Mouse (Mus musculus) layer of hippocampus, adult 2 months (tissue): ENCODE data around the gene Adk. TPM values are rescaled to one million over a fixed set of nuclear protein-coding genes. Genes with fewer than 3 reads are reported as not detected.

Experiments used
- DNase-seq, 2 experiments: peaks; one replicate each; pipeline ENCODE4 v3.0.0; 2022; ENCODE audit warnings: low spot score in 2 of 2
- H3K27ac ChIP-seq: fragments of 200-600 bp; 2 replicates; pipeline ENCODE4 v1.8.1; 2022
- H3K4me3 ChIP-seq: fragments of 200-600 bp; 2 replicates; pipeline ENCODE4 v1.8.1; 2022; ENCODE audit warnings: mild to moderate bottlenecking
- CTCF ChIP-seq: fragments of 200-600 bp; conservative IDR thresholded peaks from 2 replicates; pipeline ENCODE4 v1.8.1; 2022; ENCODE audit warnings: antibody characterized with exemption, mild to moderate bottlenecking, moderate library complexity
- long read RNA-seq, 2 experiments: library from polyadenylated mRNA; stranded (forward); transcript quantifications; one replicate each; pipeline ENCODE4 v2.0.0; 2021; ENCODE audit warnings: borderline mapping rate in 2 of 2
- total RNA-seq, 2 experiments: library from RNA; stranded (reverse); gene quantifications; 2 replicates each; pipeline ENCODE4 v1.2.3; 2021

Gene Adk
- 10 to 100 TPM; 62.5 to 72.3 TPM for total RNA-seq
- long read RNA-seq, experiment 1, transcript Adk-207 (11 exons, 1,818 nt) = major isoform, 53 of 77 reads
- long read RNA-seq, experiment 1, transcript Adk-201 (11 exons, 1,782 nt) = minor isoform, 17 of 77 reads
- long read RNA-seq, experiment 1, partial matches to known transcripts = 1 of 77 reads
- long read RNA-seq, experiment 1, other reads (novel, unspliced or antisense) = 6 of 77 reads
- long read RNA-seq, experiment 2, transcript Adk-201 (11 exons, 1,782 nt) = minor isoform, 34 of 121 reads
- long read RNA-seq, experiment 2, transcript Adk-207 (11 exons, 1,818 nt) = major isoform, 79 of 121 reads
- long read RNA-seq, experiment 2, partial matches to known transcripts = 3 of 121 reads
- long read RNA-seq, experiment 2, other reads (novel, unspliced or antisense) = 5 of 121 reads

- peak within 1 kb of the TSS; percentile 98 for H3K27ac ChIP-seq
- DNase-seq = peak; percentile 93 to 94
- H3K4me3 ChIP-seq = peak within 1 kb of the TSS; percentile 100
- TF ChIP-seq CTCF = no peak
Observed at GRCm38 (mm10) chr14:21052112-21052780, at the start of gene Adk, which contains the start of gene Ap3m1. Gene Adk, plus strand, starts transcription at chr14:21052574. Gene Ap3m1, minus strand, starts transcription at chr14:21052508.

GRCm38 (mm10) chr14:21013800-21014334, 38.5 kb upstream of the Adk start:
- no peak for TF ChIP-seq CTCF

GRCm38 (mm10) chr14:21017871-21018270, 34.5 kb upstream of the Adk start:
- TF ChIP-seq CTCF = no peak
- H3K27ac ChIP-seq = peak overlapping the region; percentile 84; the same call in 1 of the 2 replicates
- no peak overlapping the region for H3K4me3 ChIP-seq
- DNase-seq = no peak

More at GRCm38 (mm10) chr14:21013800-21014334, 38.5 kb upstream of the Adk start:
- Histone ChIP-seq H3K27ac (no peak overlapping the region; the same call in 1 of the 2 replicates), H3K4me3 (no peak overlapping the region)
- DNase-seq = no peak

GRCm38 (mm10) chr14:21018977-21019376, 33.4 kb upstream of the Adk start:
- Histone ChIP-seq H3K27ac (peak overlapping the region; percentile 84), H3K4me3 (no peak overlapping the region)
- DNase-seq = peak; percentile 46 to 56
- peak; percentile 88 for TF ChIP-seq CTCF

GRCm38 (mm10) chr14:21020435-21020834, 31.9 kb upstream of the Adk start:
- DNase-seq = peak in 1 of 2 experiments; percentile 77
- TF ChIP-seq CTCF = no peak
- Histone ChIP-seq H3K27ac (peak overlapping the region; percentile 84), H3K4me3 (no peak overlapping the region)

GRCm38 (mm10) chr14:21027542-21027941, 24.8 kb upstream of the Adk start:
- no peak overlapping the region for H3K4me3 ChIP-seq
- no peak for DNase-seq
- H3K27ac ChIP-seq = peak overlapping the region; percentile 81; the same call in 1 of the 2 replicates
- no peak for TF ChIP-seq CTCF

- TF ChIP-seq CTCF = no peak
- H3K27ac ChIP-seq = peak overlapping the region; percentile 81
- DNase-seq = no peak
Observed at GRCm38 (mm10) chr14:21029025-21029659, 23.2 kb upstream of the Adk start.

GRCm38 (mm10) chr14:21031783-21032511, 20.4 kb upstream of the Adk start:
- Histone ChIP-seq H3K27ac (peak overlapping the region; percentile 81), H3K4me3 (no peak overlapping the region)
- TF ChIP-seq CTCF = no peak
- peak; percentile 40 to 59 for DNase-seq

More at GRCm38 (mm10) chr14:21029025-21029659, 23.2 kb upstream of the Adk start:
- no peak overlapping the region; the same call in 1 of the 2 replicates for H3K4me3 ChIP-seq

- no peak for DNase-seq
- no peak for TF ChIP-seq CTCF
- H3K4me3 ChIP-seq = no peak overlapping the region
- H3K27ac ChIP-seq = peak overlapping the region; percentile 81
Observed at GRCm38 (mm10) chr14:21034271-21034670, 18.1 kb upstream of the Adk start.

- TF ChIP-seq CTCF = no peak
- DNase-seq = no peak
- Histone ChIP-seq H3K4me3 (no peak overlapping the region), H3K27ac (peak overlapping the region; percentile 81; the same call in 1 of the 2 replicates)
Observed at GRCm38 (mm10) chr14:21034791-21035190, 17.6 kb upstream of the Adk start.

- no peak for TF ChIP-seq CTCF
- peak overlapping the region; percentile 32; the same call in 1 of the 2 replicates for H3K27ac ChIP-seq
- no peak for DNase-seq
Observed at GRCm38 (mm10) chr14:21039077-21039476, 13.3 kb upstream of the Adk start.

GRCm38 (mm10) chr14:21039623-21040022, 12.8 kb upstream of the Adk start:
- H3K27ac ChIP-seq = peak overlapping the region; percentile 32; the same call in 1 of the 2 replicates
- TF ChIP-seq CTCF = no peak
- DNase-seq = no peak

More at GRCm38 (mm10) chr14:21039077-21039476, 13.3 kb upstream of the Adk start:
- no peak overlapping the region for H3K4me3 ChIP-seq

More at GRCm38 (mm10) chr14:21039623-21040022, 12.8 kb upstream of the Adk start:
- no peak overlapping the region for H3K4me3 ChIP-seq
